Mouse (Mus musculus): Measurements from ENCODE around the gene Gdap2. TPM values are rescaled to one million over a fixed set of nuclear protein-coding genes. Genes with fewer than 3 reads are reported as not detected.

Gdap2 gene
- total RNA-seq (2021): 10 to 100 TPM; 35.5 to 36.3 TPM

- intact Hi-C loops (cut with DNase I): no loop called here
- DNase-seq (ENCODE audit: low spot score in 2 of 2): peak; percentile 95 to 97
These were observed at the start of gene Gdap2, which contains the start of gene Wdr3 for GRCm38 (mm10) chr3:100162315-100163105. TSS of gene Gdap2 (plus strand) at chr3:100162381. TSS of gene Wdr3 (minus strand) at chr3:100162407.

GRCm38 (mm10) chr3:100118681-100119080 lies 43.5 kb upstream of the Gdap2 start:
- intact Hi-C loops (cut with DNase I): no loop called here
- no peak for DNase-seq (ENCODE audit: low spot score in 2 of 2)

- intact Hi-C loops (cut with DNase I): no loop called here
- DNase-seq (ENCODE audit: low spot score in 2 of 2): no peak
These were observed 40.2 kb upstream of the Gdap2 start for GRCm38 (mm10) chr3:100121961-100122360.

- no peak for DNase-seq (ENCODE audit: low spot score in 2 of 2)
- intact Hi-C loops (cut with DNase I): no loop called here
These were observed 39.7 kb upstream of the Gdap2 start for GRCm38 (mm10) chr3:100122445-100122844.

GRCm38 (mm10) chr3:100160682-100161445 lies 1.3 kb upstream of the Gdap2 start:
- no peak for DNase-seq (ENCODE audit: low spot score in 2 of 2)
- intact Hi-C loops (cut with DNase I): no loop called here

GRCm38 (mm10) chr3:100161665-100162314 lies 391 bp upstream of the Gdap2 start:
- intact Hi-C loops (cut with DNase I): no loop called here
- no peak for DNase-seq (ENCODE audit: low spot score in 2 of 2)

GRCm38 (mm10) chr3:100163556-100163955 lies 1.4 kb downstream of the Gdap2 start:
- no peak for DNase-seq (ENCODE audit: low spot score in 2 of 2)
- intact Hi-C loops (cut with DNase I): no loop called here

- intact Hi-C loops (cut with DNase I): no loop called here
- no peak for DNase-seq (ENCODE audit: low spot score in 2 of 2)
These were observed 2.8 kb downstream of the Gdap2 start for GRCm38 (mm10) chr3:100164991-100165390.

GRCm38 (mm10) chr3:100176031-100176430 lies 13.8 kb downstream of the Gdap2 start:
- intact Hi-C loops (cut with DNase I): no loop called here
- no peak for DNase-seq (ENCODE audit: low spot score in 2 of 2)

GRCm38 (mm10) chr3:100180471-100180870 lies 18.3 kb downstream of the Gdap2 start:
- no peak for DNase-seq (ENCODE audit: low spot score in 2 of 2)
- intact Hi-C loops (cut with DNase I): loop anchor here (10.0 kb wide), 1 partner anchor 504 kb away; the partner anchor contains the start of gene Man1a2

GRCm38 (mm10) chr3:100189444-100189843 lies 27.3 kb downstream of the Gdap2 start:
- intact Hi-C loops (cut with DNase I): loop anchor here (5.0 to 10.0 kb wide), 2 partner anchors 368 to 495 kb away; partner anchors contain the start of gene Man1a2

GRCm38 (mm10) chr3:100189861-100190260 lies 27.7 kb downstream of the Gdap2 start:
- intact Hi-C loops (cut with DNase I): loop anchor here (5.0 to 10.0 kb wide), 3 partner anchors 367 to 495 kb away; partner anchors contain the start of gene Man1a2
- no peak for DNase-seq (ENCODE audit: low spot score in 2 of 2)

More at GRCm38 (mm10) chr3:100189444-100189843, 27.3 kb downstream of the Gdap2 start:
- DNase-seq (ENCODE audit: low spot score in 2 of 2): peak; percentile 73 to 89

GRCm38 (mm10) chr3:100194210-100194609 lies 32.0 kb downstream of the Gdap2 start:
- no peak for DNase-seq (ENCODE audit: low spot score in 2 of 2)
- intact Hi-C loops (cut with DNase I): loop anchor here (5.0 kb wide), 1 partner anchor 373 kb away; no protein-coding TSS in a partner anchor

- no peak for DNase-seq (ENCODE audit: low spot score in 2 of 2)
- intact Hi-C loops (cut with DNase I): no loop called here
These were observed 39.4 kb downstream of the Gdap2 start for GRCm38 (mm10) chr3:100201554-100201953.

GRCm38 (mm10) chr3:100206973-100207372 lies 44.8 kb downstream of the Gdap2 start:
- DNase-seq (ENCODE audit: low spot score in 2 of 2): no peak
- intact Hi-C loops (cut with DNase I): no loop called here

GRCm38 (mm10) chr3:100215469-100215868 lies 53.3 kb downstream of the Gdap2 start:
- DNase-seq (ENCODE audit: low spot score in 2 of 2): no peak
- intact Hi-C loops (cut with DNase I): no loop called here

GRCm38 (mm10) chr3:100225326-100225959 lies 63.3 kb downstream of the Gdap2 start:
- intact Hi-C loops (cut with DNase I): no loop called here
- no peak for DNase-seq (ENCODE audit: low spot score in 2 of 2)

GRCm38 (mm10) chr3:100227509-100227908 lies 65.3 kb downstream of the Gdap2 start:
- no peak for DNase-seq (ENCODE audit: low spot score in 2 of 2)
- intact Hi-C loops (cut with DNase I): no loop called here

GRCm38 (mm10) chr3:100228981-100229380 lies 66.8 kb downstream of the Gdap2 start:
- DNase-seq (ENCODE audit: low spot score in 2 of 2): no peak

More at GRCm38 (mm10) chr3:100228981-100229380, 66.8 kb downstream of the Gdap2 start:
- intact Hi-C loops (cut with DNase I): no loop called here
